Mouse (Mus musculus) ovary, adult 18-20 months (tissue): ENCODE data around the gene Lce1a2.
"Not testable (repeated sequence)": the region's sequence is repeated elsewhere in the genome, so short reads cannot be mapped to it uniquely, and the experiment has no call there.

Experiments
- DNase-seq: peaks from one replicate; pipeline ENCODE4 v3.0.0; 2022; ENCODE audit warnings: low spot score, mixed read lengths

Gene Lce1a2

GRCm38 (mm10) chr3:92670215-92670614 is at the start of gene Lce1a2:
Lce1a2 (minus strand) TSS chr3:92670315.
- no peak for DNase-seq

- DNase-seq, result no peak
Measured at GRCm38 (mm10) chr3:92715122-92715521, 45.0 kb upstream of the Lce1a2 start.

GRCm38 (mm10) chr3:92708974-92709373 is 38.9 kb upstream of the Lce1a2 start, which contains the start of gene Lce1e:
Lce1e (minus strand) TSS chr3:92709074.
- DNase-seq, result no peak

DNA sequence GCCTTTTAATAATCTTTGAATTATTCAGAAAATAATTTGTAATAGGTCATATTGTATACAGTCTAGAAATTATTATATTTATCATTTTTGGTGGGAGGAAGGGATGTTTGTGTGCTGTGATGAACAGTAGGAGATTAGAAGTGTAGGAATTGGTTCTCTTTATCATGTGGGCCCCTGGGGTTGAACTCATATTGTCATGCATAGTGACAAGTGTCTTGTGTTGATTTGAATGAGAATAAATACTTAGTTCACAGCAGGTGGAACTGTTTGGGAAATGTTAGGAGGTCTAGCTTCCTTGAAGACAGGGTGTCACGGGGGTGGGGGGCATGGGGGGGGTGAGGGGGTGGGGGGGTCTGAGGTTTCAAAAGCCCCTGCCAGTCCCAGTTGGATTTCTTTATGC is 24.5 kb upstream of the Lce1a2 start:
- DNase-seq, result no peak

GRCm38 (mm10) chr3:92691688-92692087 is 21.6 kb upstream of the Lce1a2 start:
- no peak for DNase-seq

DNA sequence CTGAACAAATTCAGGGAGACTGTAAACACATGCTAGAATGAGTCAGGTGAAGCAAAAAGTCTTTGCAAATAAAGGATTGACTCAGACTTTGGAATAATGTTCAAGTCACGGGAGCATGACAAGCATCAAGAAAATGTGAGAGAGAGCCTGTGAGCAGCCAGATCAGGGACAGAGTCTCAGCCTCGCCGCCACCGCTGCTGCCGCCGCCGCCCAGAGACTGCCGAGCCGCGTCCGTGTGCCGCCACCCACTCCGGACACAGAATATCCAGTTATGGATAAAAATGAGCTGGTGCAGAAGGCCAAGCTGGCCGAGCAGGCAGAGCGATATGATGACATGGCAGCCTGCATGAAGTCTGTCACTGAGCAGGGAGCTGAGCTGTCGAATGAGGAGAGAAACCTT is 19.0 kb upstream of the Lce1a2 start:
- DNase-seq, result not testable (repeated sequence)

- DNase-seq, result no peak
Measured at GRCm38 (mm10) chr3:92687110-92687509, 17.0 kb upstream of the Lce1a2 start, which contains the start of gene Lce1d. Lce1d (minus strand) TSS chr3:92687210.

DNA sequence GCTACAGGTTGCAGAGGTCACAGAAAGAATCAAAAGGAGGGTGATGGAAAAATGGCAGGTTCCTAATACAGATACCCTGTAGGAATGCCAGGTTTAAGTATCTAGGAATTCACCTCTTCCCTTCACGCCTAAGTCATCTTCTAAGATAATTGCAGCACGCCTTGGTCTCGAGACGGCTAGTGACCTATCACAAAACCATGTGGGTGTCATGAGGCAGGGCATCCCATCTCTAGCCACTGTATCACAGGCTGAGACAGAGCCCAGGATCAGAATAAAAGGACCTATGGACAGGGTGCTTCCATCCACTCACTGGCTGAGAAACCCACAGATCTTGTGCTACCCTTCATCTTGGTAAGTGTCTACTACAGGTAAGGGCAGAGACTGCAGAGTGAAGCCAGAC is 8.8 kb upstream of the Lce1a2 start, which contains the start of gene Lce1c:
TSS of gene Lce1c (plus strand) at position 301 of the 400 bp plus-strand sequence.
- no peak for DNase-seq

GRCm38 (mm10) chr3:92656826-92657225 is 13.3 kb downstream of the Lce1a2 start, which contains the start of gene Lce1b:
Lce1b (minus strand) TSS chr3:92656926.
- DNase-seq, result no peak

DNA sequence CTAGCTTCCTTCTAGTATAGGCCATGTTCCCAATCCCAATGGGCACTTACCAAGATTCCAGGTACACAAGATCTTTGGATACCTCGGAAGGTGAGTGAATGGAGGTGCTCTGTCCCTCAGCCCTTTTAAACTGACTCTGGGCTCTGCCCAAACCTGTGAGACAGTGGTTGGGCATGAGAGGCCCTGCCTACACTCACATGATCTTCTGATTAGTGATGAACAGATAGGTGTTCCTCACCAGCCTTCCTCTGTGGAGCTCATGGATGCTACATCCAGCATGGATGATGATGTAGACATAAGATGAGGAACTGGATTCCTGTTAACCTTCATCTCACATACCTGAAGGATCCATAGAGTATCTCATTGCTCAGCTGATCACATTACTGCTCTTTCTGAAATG is 21.9 kb downstream of the Lce1a2 start, which contains the start of gene Lce1a1:
TSS of gene Lce1a1 (minus strand) at position 101 of the 400 bp plus-strand sequence.
- DNase-seq, result no peak

DNA sequence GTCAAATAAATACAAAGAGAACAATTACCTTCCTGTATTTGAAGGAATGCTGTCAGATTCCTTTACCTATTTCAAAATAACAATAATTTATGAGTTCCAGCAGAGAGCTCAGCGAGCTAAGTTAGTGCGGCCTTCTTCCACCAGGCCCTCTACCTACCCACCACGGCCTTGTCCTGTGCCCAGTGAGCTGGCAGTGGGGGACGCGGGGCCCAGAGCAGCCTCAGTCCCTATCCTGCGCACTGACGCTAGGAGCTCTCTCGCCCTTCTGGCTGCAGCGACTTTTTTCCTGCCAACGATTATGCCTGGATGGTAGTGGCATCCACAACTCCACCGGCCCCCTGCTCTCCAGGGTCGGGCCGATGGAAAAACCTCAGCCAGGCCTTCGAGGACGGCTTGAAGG is 30.3 kb downstream of the Lce1a2 start:
- DNase-seq, result no peak

GRCm38 (mm10) chr3:92638653-92638991 is 31.5 kb downstream of the Lce1a2 start:
- no peak for DNase-seq

GRCm38 (mm10) chr3:92637745-92638652 is 32.1 kb downstream of the Lce1a2 start:
- no peak for DNase-seq

GRCm38 (mm10) chr3:92621560-92621959 is 48.6 kb downstream of the Lce1a2 start, which contains the start of gene Lce6a:
Lce6a (minus strand) TSS chr3:92621660.
- DNase-seq, result no peak
